Mouse (Mus musculus) liver, postnatal 0 days (tissue): ENCODE measurements around the gene Cobll1. TPM values are rescaled to one million over a fixed set of nuclear protein-coding genes. Genes with fewer than 3 reads are reported as not detected.

Experiments used
- ATAC-seq: fragments of 200-750 bp; cut with Nextera tagmentation; 2 replicates; pipeline ENCODE4 v1.8.0; 2017; ENCODE audit warnings: mild to moderate bottlenecking, moderate library complexity
- DNase-seq: peaks from one replicate; pipeline ENCODE4 v3.0.0-alpha.2; 2016
- H3K27ac ChIP-seq: fragments of 300-500 bp; sonication (generic); 2 replicates; pipeline ENCODE4 v1.5.1; 2014; ENCODE audit warnings: antibody characterized with exemption, moderate library complexity, mild to moderate bottlenecking, low read depth
- H3K27me3 ChIP-seq: fragments of 300-500 bp; sonication (generic); 2 replicates; pipeline ENCODE4 v1.6.1; 2014; ENCODE audit warnings: low read length, control low read depth, mixed read lengths; ENCODE audit not compliant: insufficient read depth
- H3K36me3 ChIP-seq: fragments of 300-500 bp; sonication (generic); replicated peaks from 2 replicates; pipeline ENCODE4 v1.6.1; 2014; ENCODE audit warnings: mild to moderate bottlenecking, control low read depth, low read length, moderate library complexity, mixed read lengths; ENCODE audit not compliant: insufficient read depth
- H3K4me1 ChIP-seq: fragments of 300-500 bp; sonication (generic); 2 replicates; pipeline ENCODE4 v1.6.1; 2014; ENCODE audit warnings: antibody characterized with exemption, mild to moderate bottlenecking, control low read depth; ENCODE audit not compliant: insufficient read depth
- H3K4me2 ChIP-seq: fragments of 300-500 bp; sonication (generic); 2 replicates; pipeline ENCODE4 v1.6.1; 2014; ENCODE audit warnings: low read depth, mild to moderate bottlenecking, low read length, moderate library complexity, mixed read lengths
- H3K4me3 ChIP-seq: fragments of 300-500 bp; sonication (generic); 2 replicates; pipeline ENCODE4 v1.5.1; 2014; ENCODE audit warnings: low read depth, low read length
- H3K9ac ChIP-seq: fragments of 300-500 bp; sonication (generic); replicated peaks from 2 replicates; pipeline ENCODE4 v1.6.1; 2014; ENCODE audit warnings: mild to moderate bottlenecking, moderate library complexity
- H3K9me3 ChIP-seq: fragments of 300-500 bp; sonication (generic); 2 replicates; pipeline ENCODE4 v1.6.1; 2016; ENCODE audit warnings: mild to moderate bottlenecking, control low read depth, low read length, mixed read lengths
- CTCF ChIP-seq: sonication (generic); IDR thresholded peaks from 2 replicates; pipeline ENCODE4 v1.5.1; 2016; ENCODE audit warnings: antibody characterized with exemption, low read depth
- EP300 ChIP-seq: IDR thresholded peaks from 2 replicates; pipeline ENCODE4 v1.6.1; 2016; ENCODE audit warnings: antibody characterized with exemption, low read depth, mild to moderate bottlenecking
- WGBS: fragments of 180-500 bp; shearing (Covaris S2); extraction: QIAGEN DNeasy Blood & Tissue Kit; methylation state at CpG from one replicate; pipeline ENCODE4 v1.1.7; 2014; ENCODE audit not compliant: insufficient replicate concordance; 5-methylcytosine and 5-hydroxymethylcytosine counted together
- polyA plus RNA-seq: library from polyadenylated mRNA; unstranded; fragments of >200 nt; fragmentation: Nextera tagmentation; extraction: Ambion mirVana; gene quantifications from 2 replicates; pipeline ENCODE4 v1.2.1, GENCODE M21; 2015

The Cobll1 gene
- polyA plus RNA-seq, 1 experiment from 2014 or later = 7.0 TPM

DNA sequence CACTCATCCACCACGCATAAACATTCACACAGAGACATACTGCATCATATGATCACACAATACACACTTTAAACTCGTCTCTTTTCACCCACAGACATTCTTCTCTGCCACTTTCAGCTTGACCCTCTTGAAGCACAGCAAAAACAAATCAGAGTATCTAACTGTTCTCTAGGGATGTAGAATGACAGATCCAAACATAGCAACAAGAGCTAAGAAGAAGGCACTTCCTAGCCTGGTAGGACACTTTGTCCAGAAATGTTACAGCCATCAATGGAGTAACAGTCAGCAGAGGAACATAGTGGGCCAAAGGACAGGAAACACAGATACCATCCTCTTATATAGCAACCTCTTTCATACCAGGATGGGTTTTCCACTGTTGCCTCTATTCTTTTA is 11.3 kb downstream of the Cobll1 start:
- H3K27ac ChIP-seq = peak overlapping the region; percentile 63; the same call in 1 of the 2 replicates
- no peak overlapping the region for H3K4me2 ChIP-seq
- no peak overlapping the region for H3K4me3 ChIP-seq
- no peaks in the 10 kb centered on the region for H3K27me3 ChIP-seq
- no peak overlapping the region for H3K9ac ChIP-seq
- no peaks in the 10 kb centered on the region for H3K9me3 ChIP-seq
- DNase-seq (no peak), ATAC-seq (no peak)
- WGBS = 75% methylated on average over 2 of the region's 2 CpGs
- peaks cover 12% of the 10 kb centered on the region; the same call in 1 of the 2 replicates for H3K4me1 ChIP-seq
- H3K36me3 ChIP-seq = no peaks in the 10 kb centered on the region
- TF ChIP-seq EP300 (no peak), CTCF (no peak)

GRCm38 (mm10) chr2:65227154-65227897 is 11.9 kb downstream of the Cobll1 start:
- Histone ChIP-seq H3K27me3 (no peaks in the 10 kb centered on the region), H3K27ac (peak overlapping the region; percentile 63), H3K4me3 (no peak overlapping the region), H3K36me3 (no peaks in the 10 kb centered on the region), H3K9ac (no peak overlapping the region), H3K4me1 (peaks cover 12% of the 10 kb centered on the region; the same call in 1 of the 2 replicates), H3K9me3 (no peaks in the 10 kb centered on the region), H3K4me2 (no peak overlapping the region)
- DNase-seq (no peak), ATAC-seq (peak; percentile 53)
- 70% methylated on average over 6 of the region's 6 CpGs for WGBS
- TF ChIP-seq EP300 = no peak

- no peaks in the 10 kb centered on the region for H3K9me3 ChIP-seq
- ATAC-seq (peak; percentile 87), DNase-seq (no peak)
- H3K27me3 ChIP-seq = no peaks in the 10 kb centered on the region
- H3K4me3 ChIP-seq = no peak overlapping the region
- H3K36me3 ChIP-seq = no peaks in the 10 kb centered on the region
- H3K4me2 ChIP-seq = no peak overlapping the region
- peak overlapping the region; percentile 26; the same call in 1 of the 2 replicates for H3K9ac ChIP-seq
- TF ChIP-seq CTCF = no peak
- peak; percentile 88 for TF ChIP-seq EP300
- H3K4me1 ChIP-seq = peaks cover 8% of the 10 kb centered on the region; the same call in 1 of the 2 replicates
- 62% methylated on average over 4 of the region's 4 CpGs for WGBS
- H3K27ac ChIP-seq = peak overlapping the region; percentile 80
These were observed 12.7 kb downstream of the Cobll1 start for GRCm38 (mm10) chr2:65226494-65226893.

GRCm38 (mm10) chr2:65223956-65224735 is 15.1 kb downstream of the Cobll1 start:
- 67% methylated on average over 12 of the region's 12 CpGs for WGBS
- no peak for TF ChIP-seq EP300
- TF ChIP-seq CTCF = no peak
- DNase-seq = no peak

GRCm38 (mm10) chr2:65223012-65223411 is 16.2 kb downstream of the Cobll1 start:
- no peak overlapping the region for H3K27ac ChIP-seq
- H3K9ac ChIP-seq = no peak overlapping the region
- no peaks in the 10 kb centered on the region for H3K27me3 ChIP-seq
- H3K9me3 ChIP-seq = no peaks in the 10 kb centered on the region
- no peak for ATAC-seq
- TF ChIP-seq CTCF = no peak
- no peak for TF ChIP-seq EP300
- H3K4me1 ChIP-seq = peaks cover 15% of the 10 kb centered on the region
- no peak overlapping the region for H3K4me2 ChIP-seq
- H3K36me3 ChIP-seq = no peaks in the 10 kb centered on the region
- WGBS = 73% methylated on average over 8 of the region's 8 CpGs
- DNase-seq = no peak
- H3K4me3 ChIP-seq = no peak overlapping the region

More at GRCm38 (mm10) chr2:65223956-65224735, 15.1 kb downstream of the Cobll1 start:
- H3K27ac ChIP-seq = peak overlapping the region; percentile 34; the same call in 1 of the 2 replicates
- no peak overlapping the region for H3K4me3 ChIP-seq
- H3K9ac ChIP-seq = no peak overlapping the region
- H3K36me3 ChIP-seq = no peaks in the 10 kb centered on the region
- no peaks in the 10 kb centered on the region for H3K9me3 ChIP-seq
- no peak for ATAC-seq
- H3K4me1 ChIP-seq = peaks cover 12% of the 10 kb centered on the region
- no peaks in the 10 kb centered on the region for H3K27me3 ChIP-seq
- H3K4me2 ChIP-seq = no peak overlapping the region

GRCm38 (mm10) chr2:65221646-65222045 is 17.6 kb downstream of the Cobll1 start:
- Histone ChIP-seq H3K4me2 (no peak overlapping the region), H3K27ac (no peak overlapping the region), H3K4me3 (no peak overlapping the region), H3K36me3 (no peaks in the 10 kb centered on the region), H3K27me3 (no peaks in the 10 kb centered on the region), H3K9ac (no peak overlapping the region), H3K9me3 (no peaks in the 10 kb centered on the region), H3K4me1 (peaks cover 12% of the 10 kb centered on the region)
- TF ChIP-seq CTCF (no peak), EP300 (no peak)
- 65% methylated on average over 2 of the region's 2 CpGs for WGBS
- ATAC-seq (no peak), DNase-seq (no peak)
